Mouse (Mus musculus): Measurements from ENCODE around the gene Dusp9. TPM values are rescaled to one million over a fixed set of nuclear protein-coding genes. Genes with fewer than 3 reads are reported as not detected.

Gene Dusp9
- polyA plus RNA-seq, 1 experiment: 1.1 TPM

- H3K27ac ChIP-seq (ENCODE audit: insufficient read depth, low read depth, low read length): no peak overlapping the region
- WGBS: 50% methylated on average over 3 of the region's 3 CpGs
- H3K27me3 ChIP-seq (ENCODE audit: control insufficient read depth, insufficient read depth, low read length): no peaks in the 10 kb centered on the region
- H3K4me1 ChIP-seq (ENCODE audit: control insufficient read depth, insufficient read depth, insufficient read length, low read length): peaks cover 2% of the 10 kb centered on the region; the same call in 1 of the 2 replicates
- no peak overlapping the region for H3K4me3 ChIP-seq (ENCODE audit: low read depth, low read length)
- TF ChIP-seq POLR2A (IDR thresholded peaks at IDR 0.05; ENCODE audit: low read depth, low read length) (no peak), CTCF (IDR thresholded peaks at IDR 0.05; ENCODE audit: extremely low read depth, insufficient read length, insufficient replicate concordance, low read depth, low read length) (no peak)
- no peaks in the 10 kb centered on the region for H3K36me3 ChIP-seq (ENCODE audit: control insufficient read depth, insufficient read depth, low read length)
These were observed 11.7 kb downstream of the Dusp9 start for GRCm38 (mm10) chrX:73650869-73651268.

GRCm38 (mm10) chrX:73653392-73653791 is 14.2 kb downstream of the Dusp9 start:
- TF ChIP-seq POLR2A (IDR thresholded peaks at IDR 0.05; ENCODE audit: low read depth, low read length) (no peak), CTCF (IDR thresholded peaks at IDR 0.05; ENCODE audit: extremely low read depth, insufficient read length, insufficient replicate concordance, low read depth, low read length) (no peak)
- 74% methylated on average over 6 of the region's 6 CpGs for WGBS
- no peaks in the 10 kb centered on the region for H3K27me3 ChIP-seq (ENCODE audit: control insufficient read depth, insufficient read depth, low read length)
- no peak overlapping the region for H3K27ac ChIP-seq (ENCODE audit: insufficient read depth, low read depth, low read length)
- H3K4me1 ChIP-seq (ENCODE audit: control insufficient read depth, insufficient read depth, insufficient read length, low read length): peaks cover 2% of the 10 kb centered on the region; the same call in 1 of the 2 replicates
- H3K36me3 ChIP-seq (ENCODE audit: control insufficient read depth, insufficient read depth, low read length): no peaks in the 10 kb centered on the region
- no peak overlapping the region for H3K4me3 ChIP-seq (ENCODE audit: low read depth, low read length)

- TF ChIP-seq CTCF (IDR thresholded peaks at IDR 0.05; ENCODE audit: extremely low read depth, insufficient read length, insufficient replicate concordance, low read depth, low read length) (peak; percentile 84), POLR2A (IDR thresholded peaks at IDR 0.05; ENCODE audit: low read depth, low read length) (no peak)
- H3K27me3 ChIP-seq (ENCODE audit: control insufficient read depth, insufficient read depth, low read length): no peaks in the 10 kb centered on the region
- H3K4me3 ChIP-seq (ENCODE audit: low read depth, low read length): no peak overlapping the region
- H3K27ac ChIP-seq (ENCODE audit: insufficient read depth, low read depth, low read length): peak overlapping the region; percentile 49
- H3K4me1 ChIP-seq (ENCODE audit: control insufficient read depth, insufficient read depth, insufficient read length, low read length): peaks cover 2% of the 10 kb centered on the region; the same call in 1 of the 2 replicates
- 11% methylated on average over 6 of the region's 6 CpGs for WGBS
- no peaks in the 10 kb centered on the region for H3K36me3 ChIP-seq (ENCODE audit: control insufficient read depth, insufficient read depth, low read length)
These were observed 15.0 kb downstream of the Dusp9 start for GRCm38 (mm10) chrX:73654177-73654576.

GRCm38 (mm10) chrX:73655529-73655928 is 16.3 kb downstream of the Dusp9 start:
- H3K36me3 ChIP-seq (ENCODE audit: control insufficient read depth, insufficient read depth, low read length): no peaks in the 10 kb centered on the region
- H3K4me1 ChIP-seq (ENCODE audit: control insufficient read depth, insufficient read depth, insufficient read length, low read length): peaks cover 3% of the 10 kb centered on the region
- H3K4me3 ChIP-seq (ENCODE audit: low read depth, low read length): no peak overlapping the region
- no peaks in the 10 kb centered on the region for H3K27me3 ChIP-seq (ENCODE audit: control insufficient read depth, insufficient read depth, low read length)
- 28% methylated on average over 3 of the region's 3 CpGs for WGBS
- peak; percentile 40; the same call in 1 of the 2 replicates for TF ChIP-seq CTCF (IDR thresholded peaks at IDR 0.05; ENCODE audit: extremely low read depth, insufficient read length, insufficient replicate concordance, low read depth, low read length)
- TF ChIP-seq POLR2A (IDR thresholded peaks at IDR 0.05; ENCODE audit: low read depth, low read length): no peak
- H3K27ac ChIP-seq (ENCODE audit: insufficient read depth, low read depth, low read length): no peak overlapping the region

GRCm38 (mm10) chrX:73658391-73658790 is 19.2 kb downstream of the Dusp9 start:
- 36% methylated on average over 7 of the region's 7 CpGs for WGBS
- Histone ChIP-seq H3K36me3 (ENCODE audit: control insufficient read depth, insufficient read depth, low read length) (no peaks in the 10 kb centered on the region), H3K27ac (ENCODE audit: insufficient read depth, low read depth, low read length) (no peak overlapping the region), H3K27me3 (ENCODE audit: control insufficient read depth, insufficient read depth, low read length) (no peaks in the 10 kb centered on the region), H3K4me1 (ENCODE audit: control insufficient read depth, insufficient read depth, insufficient read length, low read length) (peaks cover 5% of the 10 kb centered on the region), H3K4me3 (ENCODE audit: low read depth, low read length) (no peak overlapping the region)
- TF ChIP-seq CTCF (IDR thresholded peaks at IDR 0.05; ENCODE audit: extremely low read depth, insufficient read length, insufficient replicate concordance, low read depth, low read length) (no peak), POLR2A (IDR thresholded peaks at IDR 0.05; ENCODE audit: low read depth, low read length) (no peak)

- H3K36me3 ChIP-seq (ENCODE audit: control insufficient read depth, insufficient read depth, low read length): no peaks in the 10 kb centered on the region
- WGBS: 80% methylated on average over 13 of the region's 13 CpGs
These were observed 19.8 kb downstream of the Dusp9 start for GRCm38 (mm10) chrX:73658936-73659574.

GRCm38 (mm10) chrX:73659575-73660283 is 20.5 kb downstream of the Dusp9 start, which contains the start of gene Pnck:
TSS of gene Pnck (minus strand) at chrX:73660117.
- no peak for TF ChIP-seq CTCF (IDR thresholded peaks at IDR 0.05; ENCODE audit: extremely low read depth, insufficient read length, insufficient replicate concordance, low read depth, low read length)
- WGBS: 20% methylated on average over 43 of the region's 57 CpGs

More at GRCm38 (mm10) chrX:73658936-73659574, 19.8 kb downstream of the Dusp9 start:
- TF ChIP-seq POLR2A (IDR thresholded peaks at IDR 0.05; ENCODE audit: low read depth, low read length) (no peak), CTCF (IDR thresholded peaks at IDR 0.05; ENCODE audit: extremely low read depth, insufficient read length, insufficient replicate concordance, low read depth, low read length) (no peak)
- Histone ChIP-seq H3K27ac (ENCODE audit: insufficient read depth, low read depth, low read length) (no peak overlapping the region), H3K4me1 (ENCODE audit: control insufficient read depth, insufficient read depth, insufficient read length, low read length) (peaks cover 5% of the 10 kb centered on the region), H3K27me3 (ENCODE audit: control insufficient read depth, insufficient read depth, low read length) (no peaks in the 10 kb centered on the region), H3K4me3 (ENCODE audit: low read depth, low read length) (peak overlapping the region; percentile 55; the same call in 1 of the 2 replicates)

More at GRCm38 (mm10) chrX:73659575-73660283, 20.5 kb downstream of the Dusp9 start, which contains the start of gene Pnck:
- Histone ChIP-seq H3K27me3 (ENCODE audit: control insufficient read depth, insufficient read depth, low read length) (no peaks in the 10 kb centered on the region), H3K36me3 (ENCODE audit: control insufficient read depth, insufficient read depth, low read length) (no peaks in the 10 kb centered on the region), H3K27ac (ENCODE audit: insufficient read depth, low read depth, low read length) (no peak within 1 kb of the TSS), H3K4me3 (ENCODE audit: low read depth, low read length) (peak within 1 kb of the TSS; percentile 55), H3K4me1 (ENCODE audit: control insufficient read depth, insufficient read depth, insufficient read length, low read length) (peaks cover 5% of the 10 kb centered on the region)
